Mouse (Mus musculus): ENCODE data around the gene Tnrc6b.

GRCm38 (mm10) chr15:80741836-80742235 lies 30.7 kb downstream of the Tnrc6b start:
- TF ChIP-seq CTCF (IDR thresholded peaks at IDR 0.05; ENCODE audit: insufficient read depth, low read depth, low read length), result no peak
- no peak for TF ChIP-seq POLR2A (IDR thresholded peaks at IDR 0.05; ENCODE audit: insufficient read depth, low read depth, low read length)
